Comparison of ENCODE assay signal across 21 mouse cellular contexts in genomic region chr7:107685238-107685954, GRCm38 (mm10).
DNase-seq lines count a peak whose midpoint lies in the region; ATAC-seq lines count a peak whose summit lies in the region.
"Had no signal": no experiment of that assay in that cellular context is flagged by ENCODE, and none has a peak within 500 bp of the region (broad histone marks: within the 10 kb centered on the region; RNA-seq: fewer than 3 reads in every experiment).

No protein-coding gene starts in this region.

- H3K4me1 ChIP-seq in kidney, embryonic 15.5 days: peaks cover 9% of the 10 kb centered on the region; the same call in 1 of the 2 replicates
- peaks cover 10% of the 10 kb centered on the region for H3K4me1 ChIP-seq in lung, embryonic 16.5 days (replicated peaks; ENCODE audit: control insufficient read depth, insufficient read depth, low read length)
- H3K4me1 ChIP-seq in intestine, embryonic 16.5 days (ENCODE audit: control insufficient read depth, insufficient read depth, low read length): peaks cover 10% of the 10 kb centered on the region; the same call in 1 of the 2 replicates
- H3K4me1 ChIP-seq: midbrain, embryonic 12.5 days; neural tube, embryonic 12.5 days had no signal

- no peaks in the 10 kb centered on the region for H3K9me3 ChIP-seq in kidney, embryonic 15.5 days (replicated peaks)
- H3K9me3 ChIP-seq in lung, embryonic 16.5 days (ENCODE audit: control insufficient read depth, low read length): no peaks in the 10 kb centered on the region
- H3K9me3 ChIP-seq in intestine, embryonic 16.5 days (ENCODE audit: control insufficient read depth, low read length): no peaks in the 10 kb centered on the region
- H3K9me3 ChIP-seq: heart, embryonic 10.5 days; hindbrain, embryonic 10.5 days; liver, embryonic 12.5 days; midbrain, embryonic 12.5 days; neural tube, embryonic 12.5 days had no signal

- H3K27me3 ChIP-seq in kidney, embryonic 15.5 days: no peaks in the 10 kb centered on the region
- H3K27me3 ChIP-seq in lung, embryonic 16.5 days (ENCODE audit: control insufficient read depth, insufficient read depth, low read depth, low read length): no peaks in the 10 kb centered on the region
- no peaks in the 10 kb centered on the region for H3K27me3 ChIP-seq in intestine, embryonic 16.5 days (replicated peaks; ENCODE audit: control insufficient read depth, insufficient read depth, low read length)
- H3K27me3 ChIP-seq: CH12.LX; liver, embryonic 12.5 days; midbrain, embryonic 12.5 days had no signal

- H3K36me3 ChIP-seq in kidney, embryonic 15.5 days: no peaks in the 10 kb centered on the region
- H3K36me3 ChIP-seq in lung, embryonic 16.5 days (ENCODE audit: control insufficient read depth, insufficient read depth, low read length): no peaks in the 10 kb centered on the region
- no peaks in the 10 kb centered on the region for H3K36me3 ChIP-seq in intestine, embryonic 16.5 days (ENCODE audit: control insufficient read depth, insufficient read depth, low read length)
- H3K36me3 ChIP-seq: hindbrain, embryonic 10.5 days; liver, embryonic 12.5 days; midbrain, embryonic 12.5 days; neural tube, embryonic 12.5 days had no signal

- no peak for ATAC-seq in kidney, embryonic 15.5 days (replicated peaks; ENCODE audit: low FRiP score)
- ATAC-seq in lung, embryonic 16.5 days (ENCODE audit: low read depth): peak; percentile 18; the same call in 1 of the 2 replicates
- ATAC-seq in intestine, embryonic 16.5 days: peak; percentile 65
- ATAC-seq: forebrain, postnatal 0 days; hindbrain, postnatal 0 days; liver, embryonic 12.5 days had no signal

- no peak overlapping the region for H3K4me2 ChIP-seq in kidney, embryonic 15.5 days
- H3K4me2 ChIP-seq in lung, embryonic 16.5 days (ENCODE audit: low read depth, low read length): peak overlapping the region; percentile 17; the same call in 1 of the 2 replicates
- peak overlapping the region; percentile 39; the same call in 1 of the 2 replicates for H3K4me2 ChIP-seq in intestine, embryonic 16.5 days (ENCODE audit: low read depth, low read length)
- H3K4me2 ChIP-seq: liver, embryonic 12.5 days; midbrain, embryonic 12.5 days; neural tube, embryonic 12.5 days had no signal

- no peak overlapping the region for H3K4me3 ChIP-seq in kidney, embryonic 15.5 days (replicated peaks)
- no peak overlapping the region for H3K4me3 ChIP-seq in lung, embryonic 16.5 days (ENCODE audit: low read length)
- H3K4me3 ChIP-seq in intestine, embryonic 16.5 days (ENCODE audit: low read length): peak overlapping the region; percentile 24; the same call in 1 of the 2 replicates
- H3K4me3 ChIP-seq: heart, embryonic 10.5 days; hindbrain, embryonic 10.5 days; liver, embryonic 12.5 days; midbrain, embryonic 12.5 days; neural tube, embryonic 12.5 days had no signal

- H3K9ac ChIP-seq in kidney, embryonic 15.5 days: no peak overlapping the region
- no peak overlapping the region for H3K9ac ChIP-seq in lung, embryonic 16.5 days (ENCODE audit: low read length)
- H3K9ac ChIP-seq in intestine, embryonic 16.5 days (ENCODE audit: low read depth, low read length): peak overlapping the region; percentile 49; the same call in 1 of the 2 replicates
- H3K9ac ChIP-seq: forebrain, postnatal 0 days; liver, embryonic 12.5 days; midbrain, embryonic 12.5 days; neural tube, embryonic 12.5 days had no signal

- DNase-seq in kidney, adult 9 months: no peak
- DNase-seq in lung, postnatal 25 days (ENCODE audit: low spot score): no peak
- DNase-seq in thymus, postnatal 0 days (ENCODE audit: low spot score): no peak
- no peak for DNase-seq in thymus, postnatal 10 days (ENCODE audit: low spot score in 2 of 2)
- DNase-seq: adrenal gland, postnatal 36 days; cerebellum, adult 18-20 months; cerebellum, postnatal 25 days; forebrain, postnatal 0 days; kidney, postnatal 4 days; right cerebral cortex, postnatal 4 days had no signal

- WGBS in kidney, embryonic 15.5 days: 79% methylated on average over 8 of the region's 8 CpGs
- 51% methylated on average over 8 of the region's 8 CpGs for WGBS in lung, embryonic 16.5 days
- 67% methylated on average over 8 of the region's 8 CpGs for WGBS in intestine, embryonic 16.5 days

- 0 out of 2 replicates have a peak overlapping the region, but pooled peaks have one; percentile 56 for H3K27ac ChIP-seq in kidney, embryonic 15.5 days
- peak overlapping the region; percentile 64 for H3K27ac ChIP-seq in lung, embryonic 16.5 days (ENCODE audit: low read length)
- peak overlapping the region; percentile 89 for H3K27ac ChIP-seq in intestine, embryonic 16.5 days (ENCODE audit: low read length)
- H3K27ac ChIP-seq: heart, embryonic 10.5 days; hindbrain, embryonic 10.5 days; hindbrain, postnatal 0 days; liver, embryonic 12.5 days; macrophage; midbrain, embryonic 12.5 days; neural tube, embryonic 12.5 days had no signal
